Mouse (Mus musculus) naive thymus-derived CD4-positive, alpha-beta T cell, adult 2 months (primary cell): ENCODE data around the gene Prss28.

ENCODE experiments used
- DNase-seq: peaks from one replicate; pipeline ENCODE4 v3.0.0-alpha.2; 2011; ENCODE audit warnings: low read depth

Gene Prss28

GRCm38 (mm10) chr17:25308346-25308745, at the start of gene Prss28:
Prss28 (plus strand) TSS chr17:25308646.
- no peak for DNase-seq

- no peak for DNase-seq
Measured at GRCm38 (mm10) chr17:25264453-25264852, 44.0 kb upstream of the Prss28 start.

GRCm38 (mm10) chr17:25270795-25271335, 37.6 kb upstream of the Prss28 start:
- no peak for DNase-seq

- DNase-seq: no peak
Measured at GRCm38 (mm10) chr17:25272326-25272725, 36.1 kb upstream of the Prss28 start.

GRCm38 (mm10) chr17:25272951-25273705, 35.3 kb upstream of the Prss28 start:
- DNase-seq: no peak

- DNase-seq: peak; percentile 100
Measured at GRCm38 (mm10) chr17:25273706-25274501, 34.5 kb upstream of the Prss28 start.

GRCm38 (mm10) chr17:25274571-25275346, 33.7 kb upstream of the Prss28 start, which contains the start of gene Ube2i:
Ube2i (minus strand) TSS chr17:25274622.
- DNase-seq: no peak

- no peak for DNase-seq
Measured at GRCm38 (mm10) chr17:25275833-25276232, 32.6 kb upstream of the Prss28 start.

GRCm38 (mm10) chr17:25282133-25282532, 26.3 kb upstream of the Prss28 start:
- peak; percentile 42 for DNase-seq

- peak; percentile 89 for DNase-seq
Measured at GRCm38 (mm10) chr17:25285033-25285432, 23.4 kb upstream of the Prss28 start.

- DNase-seq: peak; percentile 57
Measured at GRCm38 (mm10) chr17:25288842-25289241, 19.6 kb upstream of the Prss28 start.

- no peak for DNase-seq
Measured at GRCm38 (mm10) chr17:25290411-25290810, 18.0 kb upstream of the Prss28 start.

GRCm38 (mm10) chr17:25293495-25293894, 15.0 kb upstream of the Prss28 start:
- no peak for DNase-seq

- no peak for DNase-seq
Measured at GRCm38 (mm10) chr17:25294111-25294510, 14.3 kb upstream of the Prss28 start.

GRCm38 (mm10) chr17:25298094-25298493, 10.4 kb upstream of the Prss28 start, which contains the start of gene Prss34:
Prss34 (plus strand) TSS chr17:25298394.
- DNase-seq: no peak

GRCm38 (mm10) chr17:25318354-25318753, 9.9 kb downstream of the Prss28 start, which contains the start of gene Prss29:
Prss29 (plus strand) TSS chr17:25318654.
- no peak for DNase-seq

- DNase-seq: no peak
Measured at GRCm38 (mm10) chr17:25320819-25321218, 12.4 kb downstream of the Prss28 start.

- no peak for DNase-seq
Measured at GRCm38 (mm10) chr17:25322930-25323329, 14.5 kb downstream of the Prss28 start.

GRCm38 (mm10) chr17:25332321-25332720, 23.9 kb downstream of the Prss28 start:
- DNase-seq: no peak

GRCm38 (mm10) chr17:25333943-25334342, 25.5 kb downstream of the Prss28 start:
- peak; percentile 42 for DNase-seq

- DNase-seq: no peak
Measured at GRCm38 (mm10) chr17:25338218-25338617, 29.8 kb downstream of the Prss28 start.

- DNase-seq: no peak
Measured at GRCm38 (mm10) chr17:25340003-25340402, 31.6 kb downstream of the Prss28 start.
